Mouse (Mus musculus) midbrain, postnatal 0 days (tissue): ENCODE results near the gene Nutm1. TPM values are rescaled to one million over a fixed set of nuclear protein-coding genes. Genes with fewer than 3 reads are reported as not detected.

Source experiments
- ATAC-seq: fragments of 200-750 bp; cut with Nextera tagmentation; 2 replicates; pipeline ENCODE4 v1.8.0; 2017; ENCODE audit warnings: moderate number of reproducible peaks, mild to moderate bottlenecking, moderate TSS enrichment, moderate library complexity; ENCODE audit not compliant: low FRiP score
- DNase-seq: peaks from one replicate; pipeline ENCODE4 v3.0.0-alpha.2; 2015; ENCODE audit warnings: low spot score
- H3K27ac ChIP-seq: fragments of 300-500 bp; sonication (generic); 2 replicates; pipeline ENCODE4 v1.5.1; 2014; ENCODE audit warnings: low read depth, mild to moderate bottlenecking, low read length, mixed read lengths
- H3K27me3 ChIP-seq: fragments of 300-500 bp; sonication (generic); 2 replicates; pipeline ENCODE4 v1.6.1; 2014; ENCODE audit warnings: low read length, control low read depth, mixed read lengths; ENCODE audit not compliant: insufficient read depth
- H3K36me3 ChIP-seq: fragments of 300-500 bp; sonication (generic); 2 replicates; pipeline ENCODE4 v1.6.1; 2014; ENCODE audit warnings: low read length, control low read depth, mixed read lengths; ENCODE audit not compliant: insufficient read depth
- H3K4me1 ChIP-seq: fragments of 300-500 bp; sonication (generic); 2 replicates; pipeline ENCODE4 v1.6.1; 2014; ENCODE audit warnings: mild to moderate bottlenecking, control low read depth, antibody characterized with exemption, low read length, mixed read lengths; ENCODE audit not compliant: insufficient read depth
- H3K4me2 ChIP-seq: fragments of 300-500 bp; sonication (generic); 2 replicates; pipeline ENCODE4 v1.6.1; 2014; ENCODE audit warnings: low read depth, mild to moderate bottlenecking, low read length, mixed read lengths; ENCODE audit not compliant: poor library complexity, severe bottlenecking
- H3K4me3 ChIP-seq: fragments of 300-500 bp; sonication (generic); 2 replicates; pipeline ENCODE4 v1.5.1; 2014; ENCODE audit warnings: low read depth, mild to moderate bottlenecking, low read length, moderate library complexity
- H3K9ac ChIP-seq: fragments of 300-500 bp; sonication (generic); replicated peaks from 2 replicates; pipeline ENCODE4 v1.6.1; 2014; ENCODE audit warnings: mild to moderate bottlenecking, low read length, moderate library complexity, mixed read lengths; ENCODE audit not compliant: poor library complexity, severe bottlenecking
- H3K9me3 ChIP-seq: fragments of 300-500 bp; sonication (generic); 2 replicates; pipeline ENCODE4 v1.6.1; 2016; ENCODE audit warnings: low read length, control low read depth
- CTCF ChIP-seq: IDR thresholded peaks from 2 replicates; pipeline ENCODE4 v1.5.1; 2016; ENCODE audit warnings: antibody characterized with exemption, mild to moderate bottlenecking
- WGBS: fragments of 180-500 bp; shearing (Covaris S2); extraction: QIAGEN DNeasy Blood & Tissue Kit; methylation state at CpG from one replicate; pipeline ENCODE4 v1.1.7; 2014; 5-methylcytosine and 5-hydroxymethylcytosine counted together
- polyA plus RNA-seq: library from polyadenylated mRNA; unstranded; fragments of >200 nt; fragmentation: Nextera tagmentation; extraction: Ambion mirVana; gene quantifications from 2 replicates; pipeline ENCODE4 v1.2.1, GENCODE M21; 2015
- total RNA-seq: library from RNA; depleted of rRNA; stranded (reverse); fragments of >200 nt; gene quantifications from 2 replicates; pipeline ENCODE4 v1.2.3, GENCODE M21; 2014

The Nutm1 gene
- total and polyA plus RNA-seq, 2 experiments from 2014 or later, result 0.09 TPM; not detected in 1

DNA sequence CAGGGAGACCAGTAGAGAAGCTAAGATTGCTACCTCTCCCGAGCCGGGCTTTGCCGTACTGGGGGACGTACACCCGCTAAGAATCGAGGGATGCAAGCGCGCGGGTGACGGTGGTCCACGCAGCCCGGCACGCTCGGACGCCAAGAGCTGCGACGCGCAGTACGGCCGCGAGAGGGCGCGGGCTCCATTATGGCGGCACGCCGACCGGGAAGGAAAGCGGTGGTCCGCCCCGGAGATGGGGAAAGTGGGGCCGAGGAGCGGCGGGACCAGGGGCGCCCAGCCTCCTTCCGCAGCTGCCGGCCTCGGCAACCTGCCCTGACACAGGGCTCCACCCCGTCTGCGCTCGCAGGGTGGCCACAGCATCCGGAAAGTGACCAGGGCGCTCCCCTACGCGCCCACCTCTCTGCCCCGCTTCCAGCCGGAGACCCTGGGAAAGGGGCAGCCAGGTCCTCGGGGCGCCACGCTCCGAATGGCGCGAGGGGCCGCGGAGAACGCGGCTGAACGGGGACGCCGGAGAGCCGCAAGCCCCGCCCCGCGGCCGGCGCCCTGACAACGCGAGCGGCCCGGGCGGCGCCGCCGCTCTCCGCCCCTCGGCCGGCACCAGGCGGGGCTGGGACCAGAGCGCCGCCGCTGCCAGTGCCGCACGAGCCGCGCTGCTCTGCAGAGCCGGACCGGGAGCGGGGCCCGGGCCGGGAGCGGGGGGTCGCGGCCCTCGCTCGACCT is 19.7 kb downstream of the Nutm1 start, which contains the start of gene Lpcat4:
Gene Lpcat4 (plus strand): TSS at position 257 of the 723 bp plus-strand sequence.
- H3K4me2 ChIP-seq, result peak within 1 kb of the TSS; percentile 73
- DNase-seq (peak; percentile 91), ATAC-seq (peak; percentile 83)
- WGBS, result under 1% methylated on average over 87 of the region's 94 CpGs
- H3K9me3 ChIP-seq, result no peaks in the 10 kb centered on the region
- H3K9ac ChIP-seq, result peak within 1 kb of the TSS; percentile 95
- H3K4me1 ChIP-seq, result no peaks in the 10 kb centered on the region; the same call in 1 of the 2 replicates
- H3K4me3 ChIP-seq, result peak within 1 kb of the TSS; percentile 87
- H3K27ac ChIP-seq, result peak within 1 kb of the TSS; percentile 97
- no peaks in the 10 kb centered on the region for H3K27me3 ChIP-seq
- peak; percentile 92 for TF ChIP-seq CTCF
- H3K36me3 ChIP-seq, result peaks cover 9% of the 10 kb centered on the region

DNA sequence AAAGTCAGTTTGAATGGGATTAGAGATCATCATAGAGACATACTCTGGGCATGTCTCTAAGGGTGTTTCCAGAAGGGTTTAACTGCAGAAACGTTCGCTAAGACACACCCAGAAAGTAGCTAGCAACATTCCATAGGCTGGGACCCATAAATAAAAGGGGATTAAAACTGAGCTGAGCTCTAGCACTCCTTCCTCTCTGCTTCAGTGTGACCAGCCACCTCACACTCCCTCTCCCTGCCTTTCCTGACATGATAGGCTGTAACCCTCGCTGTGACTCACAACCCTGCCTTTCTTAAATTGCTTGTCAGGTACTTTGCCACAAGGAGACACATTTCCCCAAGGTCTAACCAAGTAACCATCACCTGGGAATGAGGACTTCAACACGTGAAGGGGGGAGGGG is 21.1 kb downstream of the Nutm1 start:
- H3K9me3 ChIP-seq, result no peaks in the 10 kb centered on the region
- TF ChIP-seq CTCF, result no peak
- no peak overlapping the region for H3K4me2 ChIP-seq
- peaks cover 3% of the 10 kb centered on the region; the same call in 1 of the 2 replicates for H3K36me3 ChIP-seq
- H3K4me3 ChIP-seq, result no peak overlapping the region
- no peaks in the 10 kb centered on the region for H3K27me3 ChIP-seq
- H3K27ac ChIP-seq, result no peak overlapping the region
- no peaks in the 10 kb centered on the region; the same call in 1 of the 2 replicates for H3K4me1 ChIP-seq
- no peak for DNase-seq
- no peak for ATAC-seq
- 8% methylated on average over 4 of the region's 4 CpGs for WGBS
- H3K9ac ChIP-seq, result no peak overlapping the region

DNA sequence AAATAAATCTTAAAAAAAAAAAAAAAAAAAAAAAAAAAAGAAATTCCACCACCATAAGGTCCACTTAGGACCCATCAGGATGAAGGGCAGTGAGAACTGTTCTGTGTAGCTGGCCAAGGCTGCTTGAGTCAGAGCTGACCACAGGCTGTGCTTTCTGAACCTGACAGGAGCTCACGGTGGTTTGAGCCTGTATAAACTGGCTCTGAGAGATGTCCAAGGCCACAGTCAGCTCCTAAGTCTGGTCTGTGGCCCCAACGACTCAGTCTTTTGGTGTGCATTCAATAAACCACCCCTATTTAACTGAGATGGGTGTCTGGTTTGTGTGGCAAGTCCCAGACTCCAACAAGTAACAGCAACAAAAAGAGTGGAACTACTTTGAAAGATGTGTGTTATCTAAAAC is 22.5 kb downstream of the Nutm1 start:
- Histone ChIP-seq H3K27me3 (no peaks in the 10 kb centered on the region), H3K9ac (no peak overlapping the region), H3K27ac (no peak overlapping the region), H3K4me1 (no peaks in the 10 kb centered on the region; the same call in 1 of the 2 replicates), H3K4me2 (no peak overlapping the region), H3K4me3 (no peak overlapping the region), H3K36me3 (no peaks in the 10 kb centered on the region), H3K9me3 (no peaks in the 10 kb centered on the region)
- no peak for TF ChIP-seq CTCF
- WGBS, result 86% methylated on average over 2 of the region's 2 CpGs
- ATAC-seq (no peak), DNase-seq (no peak)

DNA sequence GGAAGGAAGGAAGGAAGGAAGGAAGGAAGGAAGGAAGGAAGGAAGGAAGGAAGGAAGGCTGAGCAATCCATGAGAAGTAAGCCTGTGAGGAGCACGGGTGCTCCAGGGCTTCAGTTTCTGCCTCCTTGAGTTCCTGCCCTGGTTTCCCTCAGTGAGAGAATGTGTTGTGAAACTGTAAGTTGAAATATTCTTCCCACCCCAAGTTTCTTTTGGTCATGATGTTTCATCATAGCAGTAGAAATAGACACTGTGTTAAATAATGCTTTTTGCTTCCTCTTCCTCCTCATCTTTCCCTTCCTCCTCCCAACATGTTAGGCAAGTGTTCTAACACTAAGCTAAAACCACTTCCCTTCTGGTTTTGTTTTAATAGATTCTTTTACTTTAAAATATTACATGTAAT is 26.5 kb downstream of the Nutm1 start:
- no peak for DNase-seq
- no peak for TF ChIP-seq CTCF

DNA sequence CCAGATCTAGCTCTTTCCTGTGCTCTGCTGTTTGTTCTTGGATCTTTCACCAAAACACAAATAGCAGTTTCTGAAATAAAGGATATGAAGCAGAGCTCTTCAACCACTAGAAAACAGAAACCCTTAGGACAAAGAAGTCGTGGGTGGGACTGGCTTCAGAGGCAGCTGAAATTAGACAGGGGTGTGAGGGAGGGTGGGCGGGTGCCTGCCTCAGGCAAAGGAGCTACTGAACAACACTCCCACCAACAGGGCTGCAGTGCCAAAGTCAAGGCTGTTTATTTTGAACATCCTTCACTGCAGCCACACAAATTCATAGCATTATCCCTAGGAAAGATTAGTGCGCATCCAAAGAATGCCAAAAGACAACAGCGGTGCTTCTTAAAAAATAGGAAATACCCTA is 34.7 kb downstream of the Nutm1 start:
- no peak for TF ChIP-seq CTCF
- ATAC-seq, result no peak
- H3K9me3 ChIP-seq, result no peaks in the 10 kb centered on the region
- H3K27me3 ChIP-seq, result no peaks in the 10 kb centered on the region
- H3K9ac ChIP-seq, result no peak overlapping the region
- no peak overlapping the region for H3K4me3 ChIP-seq
- H3K4me1 ChIP-seq, result no peaks in the 10 kb centered on the region
- no peak overlapping the region for H3K4me2 ChIP-seq
- no peak overlapping the region for H3K27ac ChIP-seq
- 65% methylated on average over 4 of the region's 4 CpGs for WGBS
- no peak for DNase-seq
- H3K36me3 ChIP-seq, result no peaks in the 10 kb centered on the region

More for the DNA sequence above, 26.5 kb downstream of the Nutm1 start:
- Histone ChIP-seq H3K9me3 (no peaks in the 10 kb centered on the region), H3K4me1 (no peaks in the 10 kb centered on the region), H3K36me3 (no peaks in the 10 kb centered on the region), H3K4me2 (no peak overlapping the region), H3K27me3 (no peaks in the 10 kb centered on the region), H3K9ac (no peak overlapping the region), H3K4me3 (no peak overlapping the region), H3K27ac (no peak overlapping the region)
- no peak for ATAC-seq
- WGBS, result 75% methylated on average over 1 of the region's 1 CpGs

DNA sequence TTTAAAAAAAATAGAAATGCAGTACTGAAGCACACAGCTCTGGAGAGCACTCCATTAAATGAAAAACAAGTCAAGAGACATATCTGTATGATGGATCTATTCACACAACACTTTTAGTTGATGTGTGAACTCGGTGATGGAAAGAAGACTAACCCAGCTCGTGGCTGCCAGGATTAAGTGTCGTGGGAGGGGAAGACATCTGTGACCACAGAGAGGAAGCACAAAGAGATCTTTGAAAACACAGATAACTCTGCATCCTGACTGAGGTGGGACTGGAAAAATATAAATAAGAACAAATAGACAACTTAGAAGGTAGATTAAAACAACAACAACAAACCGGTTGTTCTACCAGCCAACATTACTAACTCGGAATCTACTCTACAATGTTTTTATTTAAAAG is 36.5 kb downstream of the Nutm1 start:
- ATAC-seq (no peak), DNase-seq (no peak)
- TF ChIP-seq CTCF, result no peak
- no peak overlapping the region for H3K4me3 ChIP-seq
- H3K9ac ChIP-seq, result no peak overlapping the region
- no peak overlapping the region for H3K4me2 ChIP-seq
- no peaks in the 10 kb centered on the region for H3K27me3 ChIP-seq
- no peak overlapping the region for H3K27ac ChIP-seq
- WGBS, result 79% methylated on average over 5 of the region's 5 CpGs
- H3K4me1 ChIP-seq, result no peaks in the 10 kb centered on the region
- H3K36me3 ChIP-seq, result no peaks in the 10 kb centered on the region
- no peaks in the 10 kb centered on the region for H3K9me3 ChIP-seq
